Mouse (Mus musculus) embryonic facial prominence, embryonic 12.5 days (tissue): ENCODE results near the gene Adamtsl2. TPM values are rescaled to one million over a fixed set of nuclear protein-coding genes. Genes with fewer than 3 reads are reported as not detected.

Experiments used
- ATAC-seq: fragments of 200-750 bp; cut with Nextera tagmentation; 2 replicates; pipeline ENCODE4 v1.8.0; 2017; ENCODE audit not compliant: insufficient number of reproducible peaks, insufficient read depth, low FRiP score, low TSS enrichment
- H3K27ac ChIP-seq: fragments of 300-500 bp; sonication (generic); 2 replicates; pipeline ENCODE4 v1.5.1; 2016; ENCODE audit warnings: mild to moderate bottlenecking
- H3K27me3 ChIP-seq: fragments of 300-500 bp; sonication (generic); 2 replicates; pipeline ENCODE4 v1.6.1; 2016; ENCODE audit warnings: mild to moderate bottlenecking, moderate library complexity
- H3K36me3 ChIP-seq: fragments of 300-500 bp; sonication (generic); 2 replicates; pipeline ENCODE4 v1.6.1; 2016; ENCODE audit warnings: mild to moderate bottlenecking
- H3K4me1 ChIP-seq: fragments of 300-500 bp; sonication (generic); 2 replicates; pipeline ENCODE4 v1.6.1; 2016
- H3K4me2 ChIP-seq: fragments of 300-500 bp; sonication (generic); replicated peaks from 2 replicates; pipeline ENCODE4 v1.6.1; 2016; ENCODE audit warnings: mild to moderate bottlenecking, moderate library complexity
- H3K4me3 ChIP-seq: fragments of 300-500 bp; sonication (generic); 2 replicates; pipeline ENCODE4 v1.5.1; 2016; ENCODE audit warnings: mild to moderate bottlenecking
- H3K9ac ChIP-seq: fragments of 300-500 bp; sonication (generic); 2 replicates; pipeline ENCODE4 v1.6.1; 2016; ENCODE audit warnings: mild to moderate bottlenecking, moderate library complexity
- H3K9me3 ChIP-seq: fragments of 300-500 bp; sonication (generic); 2 replicates; pipeline ENCODE4 v1.6.1; 2016; ENCODE audit warnings: mild to moderate bottlenecking, moderate library complexity
- WGBS: fragments of 180-500 bp; shearing (Covaris S2); methylation state at CpG from one replicate; pipeline ENCODE4 v1.1.7; 2016; 5-methylcytosine and 5-hydroxymethylcytosine counted together
- polyA plus RNA-seq: library from polyadenylated mRNA; unstranded; fragments of >200 nt; fragmentation: Nextera tagmentation; extraction: Ambion mirVana; gene quantifications from 2 replicates; pipeline ENCODE4 v1.2.1, GENCODE M21; 2016

The Adamtsl2 gene
- polyA plus RNA-seq, 1 experiment from 2014 or later, result 6.9 TPM

DNA sequence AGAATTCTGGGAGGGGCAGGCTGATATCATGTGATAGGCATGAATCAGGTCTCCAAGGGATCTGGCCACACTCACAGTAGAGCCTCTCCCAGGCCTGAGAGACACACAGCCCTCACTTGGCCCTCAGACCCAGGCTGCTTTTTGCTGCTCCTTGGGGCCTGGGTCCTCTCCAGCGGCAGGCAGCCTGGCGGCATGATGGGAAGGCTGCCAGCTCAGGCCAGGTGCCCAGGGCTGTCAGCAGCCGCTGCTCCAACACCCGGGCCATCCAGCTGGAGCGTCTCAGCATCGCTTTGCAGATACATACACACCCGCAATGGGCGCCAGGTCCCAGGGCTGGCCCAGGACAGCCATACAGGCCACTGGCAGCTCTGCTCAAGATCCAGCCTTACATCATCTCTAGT, 41.1 kb downstream of the Adamtsl2 start:
- Histone ChIP-seq H3K9me3 (no peaks in the 10 kb centered on the region), H3K4me1 (peaks cover 31% of the 10 kb centered on the region), H3K27me3 (no peaks in the 10 kb centered on the region), H3K36me3 (no peaks in the 10 kb centered on the region), H3K27ac (no peak overlapping the region), H3K4me3 (no peak overlapping the region), H3K4me2 (no peak overlapping the region), H3K9ac (no peak overlapping the region)
- 92% methylated on average over 8 of the region's 8 CpGs for WGBS
- no peak for ATAC-seq

DNA sequence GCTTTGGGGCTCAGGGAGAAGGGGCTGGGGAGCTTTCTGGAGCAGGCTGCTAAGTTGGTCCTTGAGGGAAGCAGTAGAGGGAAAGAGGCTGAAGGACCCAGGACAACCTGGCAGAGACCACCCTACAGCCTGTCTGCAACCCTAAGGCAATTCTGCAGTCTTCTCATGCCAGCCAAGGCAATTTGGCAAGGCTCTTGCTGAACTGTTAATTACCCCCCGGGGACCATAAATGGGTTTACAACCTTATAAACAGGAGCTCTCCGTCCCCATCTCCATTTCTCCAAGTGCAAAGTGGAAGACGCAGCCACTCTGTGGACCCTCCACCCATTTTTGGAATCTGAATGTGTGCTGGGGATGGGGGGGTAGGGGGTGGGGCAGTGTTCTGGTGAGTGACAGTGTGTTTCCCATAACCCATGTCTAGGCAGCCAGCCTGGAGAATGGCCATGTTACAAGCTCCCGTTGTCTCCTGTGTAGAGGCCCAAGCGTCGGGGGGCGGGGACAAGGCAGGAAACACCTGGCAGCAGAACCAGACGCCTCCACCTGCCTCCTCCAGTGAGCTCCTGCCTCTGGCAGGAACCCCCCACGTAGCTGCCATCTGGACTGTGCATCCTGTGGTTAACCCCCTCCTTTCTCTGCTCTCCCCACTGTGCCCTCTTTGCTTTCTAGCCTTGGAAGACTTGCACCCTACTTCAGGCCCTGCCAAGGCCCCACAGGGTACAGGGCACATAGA, 42.6 kb downstream of the Adamtsl2 start:
- Histone ChIP-seq H3K36me3 (no peaks in the 10 kb centered on the region), H3K27ac (peak overlapping the region; percentile 79), H3K4me2 (no peak overlapping the region; the same call in 1 of the 2 replicates), H3K9me3 (no peaks in the 10 kb centered on the region), H3K27me3 (no peaks in the 10 kb centered on the region), H3K9ac (no peak overlapping the region), H3K4me3 (no peak overlapping the region), H3K4me1 (peaks cover 31% of the 10 kb centered on the region)
- WGBS, result 16% methylated on average over 9 of the region's 9 CpGs
- ATAC-seq, result peak; percentile 71

DNA sequence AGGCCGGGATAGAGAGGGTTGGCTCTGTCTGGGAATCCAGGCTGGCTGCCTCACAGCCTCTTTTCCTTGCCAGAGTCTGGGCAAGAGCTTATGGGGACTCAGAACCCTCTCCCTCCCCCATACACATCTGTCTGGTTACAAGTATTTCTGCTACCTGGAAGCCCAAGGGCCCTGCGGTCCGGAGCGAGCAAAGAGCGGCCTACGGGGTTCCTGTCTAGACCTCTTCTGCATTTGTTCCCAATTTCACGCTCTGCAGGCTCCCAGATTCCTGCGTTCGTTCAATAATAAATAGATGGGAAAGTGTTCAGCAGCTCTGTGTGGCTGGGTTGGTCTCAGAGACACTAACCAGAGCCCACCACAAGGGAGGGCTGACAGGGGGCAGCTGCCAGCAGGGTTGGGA, 43.4 kb downstream of the Adamtsl2 start:
- ATAC-seq, result peak; percentile 35; the same call in 1 of the 2 replicates

DNA sequence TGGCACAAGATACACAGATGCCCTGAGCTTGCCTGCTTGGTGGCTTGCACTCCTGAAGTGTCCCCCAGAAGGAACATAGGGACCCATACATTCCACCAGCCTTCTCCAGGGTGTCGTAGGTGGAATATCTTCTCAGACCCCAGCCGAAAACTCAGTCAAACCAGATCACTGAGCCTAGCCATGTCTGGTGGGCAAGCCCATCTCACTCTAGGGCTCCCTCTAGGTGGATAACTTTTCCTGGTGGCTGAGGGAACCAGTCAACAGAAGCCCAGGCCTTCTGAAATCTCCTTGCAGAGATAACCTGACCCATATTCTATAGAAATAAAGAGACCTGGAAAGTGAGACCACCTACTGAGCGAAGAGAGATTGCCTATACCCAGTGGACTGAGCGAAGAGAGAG, 43.9 kb downstream of the Adamtsl2 start:
- H3K36me3 ChIP-seq, result no peaks in the 10 kb centered on the region

More for the DNA sequence above, 43.4 kb downstream of the Adamtsl2 start:
- Histone ChIP-seq H3K4me3 (no peak overlapping the region), H3K36me3 (no peaks in the 10 kb centered on the region), H3K4me2 (no peak overlapping the region), H3K9ac (no peak overlapping the region), H3K27me3 (no peaks in the 10 kb centered on the region), H3K9me3 (no peaks in the 10 kb centered on the region), H3K27ac (peak overlapping the region; percentile 79), H3K4me1 (peaks cover 31% of the 10 kb centered on the region)
- 22% methylated on average over 9 of the region's 9 CpGs for WGBS

DNA sequence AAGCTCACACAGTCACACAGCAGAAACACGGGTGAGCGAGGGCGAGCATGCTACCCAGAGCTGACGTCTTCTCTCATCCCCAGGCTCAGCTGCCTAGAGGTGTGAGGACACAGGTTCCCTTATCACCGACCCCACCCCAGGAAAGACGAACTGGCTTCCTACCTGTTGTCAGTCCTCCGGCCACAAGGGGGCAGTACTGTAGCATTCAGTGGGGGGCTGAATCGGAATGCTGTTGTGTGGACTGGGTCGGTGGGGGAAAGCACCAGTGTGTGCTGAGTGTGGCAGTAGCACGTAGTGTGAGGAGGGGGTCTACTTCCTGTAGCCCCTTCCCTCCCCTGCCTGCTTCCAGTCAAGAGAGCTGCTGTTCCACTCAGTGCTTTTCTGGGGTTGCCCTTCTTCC, 46.8 kb downstream of the Adamtsl2 start:
- 44% methylated on average over 10 of the region's 10 CpGs for WGBS
- H3K36me3 ChIP-seq, result no peaks in the 10 kb centered on the region
- H3K4me3 ChIP-seq, result no peak overlapping the region
- ATAC-seq, result no peak
- H3K27ac ChIP-seq, result no peak overlapping the region
- no peaks in the 10 kb centered on the region for H3K27me3 ChIP-seq
- H3K4me1 ChIP-seq, result peaks cover 28% of the 10 kb centered on the region
- no peaks in the 10 kb centered on the region for H3K9me3 ChIP-seq
- no peak overlapping the region for H3K4me2 ChIP-seq
- H3K9ac ChIP-seq, result no peak overlapping the region

More for the DNA sequence above, 43.9 kb downstream of the Adamtsl2 start:
- H3K4me3 ChIP-seq, result no peak overlapping the region
- no peaks in the 10 kb centered on the region for H3K9me3 ChIP-seq
- no peaks in the 10 kb centered on the region for H3K27me3 ChIP-seq
- WGBS, result 80% methylated on average over 4 of the region's 4 CpGs
- H3K4me1 ChIP-seq, result peaks cover 31% of the 10 kb centered on the region
- ATAC-seq, result no peak
- H3K4me2 ChIP-seq, result no peak overlapping the region
- no peak overlapping the region for H3K9ac ChIP-seq
- no peak overlapping the region for H3K27ac ChIP-seq

DNA sequence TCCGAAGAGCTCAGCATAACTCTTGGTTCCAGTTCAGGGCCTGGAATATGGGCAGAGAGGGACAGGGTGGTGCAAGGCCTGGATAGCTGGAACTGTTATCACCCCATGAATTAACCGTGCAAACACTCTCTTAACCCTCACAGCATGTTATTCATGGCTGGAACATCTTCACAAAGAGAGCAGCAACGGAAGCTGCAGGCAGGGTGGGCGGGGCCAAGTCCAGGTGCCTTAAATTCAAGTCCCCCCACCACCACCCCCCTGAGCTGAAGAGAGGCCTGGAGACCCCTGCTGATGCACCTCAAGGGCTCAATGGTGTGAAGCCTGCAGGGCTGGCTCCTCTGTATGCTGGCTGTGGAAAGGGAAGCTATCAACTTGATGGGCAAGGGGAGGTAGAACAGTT, 47.3 kb downstream of the Adamtsl2 start:
- Histone ChIP-seq H3K36me3 (no peaks in the 10 kb centered on the region), H3K27me3 (no peaks in the 10 kb centered on the region), H3K4me1 (peaks cover 24% of the 10 kb centered on the region), H3K9ac (no peak overlapping the region), H3K4me2 (no peak overlapping the region), H3K4me3 (no peak overlapping the region), H3K9me3 (no peaks in the 10 kb centered on the region), H3K27ac (no peak overlapping the region)
- 60% methylated on average over 4 of the region's 4 CpGs for WGBS
- ATAC-seq, result no peak

DNA sequence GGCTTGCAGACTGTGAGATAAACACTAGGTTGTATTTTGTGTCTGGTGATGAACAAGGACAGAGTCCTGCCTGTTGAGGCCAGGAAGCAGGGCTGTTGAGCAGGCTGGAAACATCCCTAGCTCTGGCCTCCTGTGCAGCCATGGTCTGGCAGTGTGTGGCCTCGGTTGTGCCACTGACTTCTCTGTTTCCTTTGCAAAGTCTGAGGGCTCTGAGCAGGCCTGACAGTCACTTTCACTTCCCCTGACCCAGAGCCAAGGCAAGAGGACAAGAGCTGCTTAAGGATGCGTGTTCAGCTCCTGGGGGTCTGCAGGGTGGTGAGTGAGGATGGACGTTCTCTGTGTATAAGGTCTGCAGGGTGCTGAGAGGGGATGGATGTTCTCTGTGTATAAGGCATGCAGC, 49.8 kb downstream of the Adamtsl2 start:
- Histone ChIP-seq H3K9me3 (no peaks in the 10 kb centered on the region), H3K4me2 (no peak overlapping the region), H3K36me3 (no peaks in the 10 kb centered on the region), H3K4me3 (no peak overlapping the region), H3K4me1 (no peaks in the 10 kb centered on the region), H3K27ac (no peak overlapping the region), H3K9ac (no peak overlapping the region), H3K27me3 (no peaks in the 10 kb centered on the region)
- no peak for ATAC-seq
- WGBS, result 59% methylated on average over 3 of the region's 3 CpGs

DNA sequence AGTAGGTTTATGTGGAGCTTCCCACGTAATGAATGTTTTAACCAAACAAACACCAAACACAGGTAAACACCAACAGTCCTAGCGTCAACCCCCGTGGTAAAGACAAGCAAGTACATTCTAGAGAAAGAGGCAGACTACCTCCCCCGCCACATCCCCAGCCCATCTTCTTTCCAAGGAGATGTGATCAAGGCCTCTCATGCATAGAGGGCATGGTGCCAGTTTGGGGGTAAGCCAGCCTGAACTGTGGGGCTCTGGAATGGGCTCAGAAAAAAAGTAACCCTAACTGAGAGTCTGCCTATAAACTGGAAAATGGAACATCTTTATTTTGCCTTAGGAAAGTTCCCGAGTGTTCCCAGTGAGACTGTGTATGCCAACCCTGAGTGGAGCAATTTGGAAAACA, 56.8 kb downstream of the Adamtsl2 start:
- no peaks in the 10 kb centered on the region for H3K36me3 ChIP-seq
- no peak overlapping the region for H3K4me3 ChIP-seq
- H3K9ac ChIP-seq, result no peak overlapping the region
- H3K27me3 ChIP-seq, result peaks cover 15% of the 10 kb centered on the region
- no peaks in the 10 kb centered on the region for H3K9me3 ChIP-seq
- WGBS, result 76% methylated on average over 5 of the region's 5 CpGs
- H3K27ac ChIP-seq, result no peak overlapping the region
- no peak overlapping the region for H3K4me2 ChIP-seq
- no peaks in the 10 kb centered on the region for H3K4me1 ChIP-seq
- no peak for ATAC-seq

DNA sequence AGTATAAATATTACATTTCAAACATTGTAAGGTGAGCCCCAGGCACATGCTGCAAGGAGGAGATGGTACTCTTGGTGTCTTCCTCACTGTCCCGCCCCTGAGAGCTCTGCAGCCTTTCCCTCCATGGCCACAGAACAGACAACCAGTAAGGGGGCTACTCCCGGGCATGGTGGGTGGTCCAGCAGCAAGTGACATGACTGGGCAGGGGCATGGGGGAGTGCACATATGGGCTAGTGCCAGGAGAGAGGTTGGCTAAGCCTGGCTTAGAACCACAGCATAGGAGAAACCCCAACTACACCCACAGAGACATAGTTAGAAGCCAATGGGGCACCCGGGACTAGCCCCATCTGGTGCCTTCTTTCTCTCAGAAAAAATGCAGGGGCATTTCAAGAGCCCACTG, 57.2 kb downstream of the Adamtsl2 start:
- no peak overlapping the region for H3K4me2 ChIP-seq
- H3K9ac ChIP-seq, result no peak overlapping the region
- no peak overlapping the region for H3K27ac ChIP-seq
- no peaks in the 10 kb centered on the region for H3K4me1 ChIP-seq
- peaks cover 19% of the 10 kb centered on the region for H3K27me3 ChIP-seq
- 76% methylated on average over 3 of the region's 3 CpGs for WGBS
- no peaks in the 10 kb centered on the region for H3K36me3 ChIP-seq
- ATAC-seq, result no peak
- H3K4me3 ChIP-seq, result no peak overlapping the region
- H3K9me3 ChIP-seq, result no peaks in the 10 kb centered on the region

DNA sequence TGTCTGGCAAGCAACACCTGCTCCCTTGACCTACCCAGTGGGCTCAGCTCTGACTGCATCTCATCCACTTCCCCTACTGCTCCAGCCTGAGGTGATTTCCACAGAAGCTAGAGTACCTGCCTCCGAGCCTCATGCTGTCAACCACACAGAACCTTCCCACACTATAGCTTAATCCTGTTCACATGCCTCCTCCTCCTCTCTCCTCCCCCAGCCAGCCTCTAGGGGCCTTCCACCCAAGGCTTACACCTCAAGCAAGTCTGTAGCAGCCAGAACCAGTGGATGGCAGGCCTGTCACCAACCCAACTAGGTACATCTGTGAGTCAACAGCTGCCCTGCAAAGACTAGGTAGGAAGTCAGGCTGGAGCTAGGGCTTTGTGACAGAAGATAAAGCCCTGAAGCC, 57.6 kb downstream of the Adamtsl2 start:
- Histone ChIP-seq H3K9ac (no peak overlapping the region), H3K4me2 (no peak overlapping the region), H3K36me3 (no peaks in the 10 kb centered on the region), H3K9me3 (no peaks in the 10 kb centered on the region), H3K27me3 (peaks cover 23% of the 10 kb centered on the region), H3K4me3 (no peak overlapping the region), H3K27ac (no peak overlapping the region), H3K4me1 (peaks cover 2% of the 10 kb centered on the region; the same call in 1 of the 2 replicates)
- ATAC-seq, result no peak
- 71% methylated on average over 1 of the region's 1 CpGs for WGBS

DNA sequence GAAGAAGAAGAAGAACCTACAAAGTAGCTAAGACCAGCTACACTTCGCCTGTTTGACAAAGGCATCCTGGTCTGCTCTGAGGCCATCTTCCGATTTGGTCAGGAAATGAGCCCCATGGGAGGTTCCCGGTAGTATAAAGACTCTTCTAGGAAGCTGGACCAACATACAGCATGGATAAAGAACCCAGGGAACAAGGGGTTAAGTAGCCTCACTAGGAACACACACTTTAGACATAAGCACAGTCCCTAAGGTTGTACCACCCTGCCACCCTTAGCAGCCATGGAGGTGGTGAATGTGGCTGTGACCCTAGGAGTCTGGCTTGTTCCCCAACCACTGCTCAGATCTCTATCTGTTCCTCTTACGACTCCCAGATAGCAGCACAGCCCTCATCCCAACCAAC, 59.2 kb downstream of the Adamtsl2 start:
- Histone ChIP-seq H3K27me3 (peaks cover 34% of the 10 kb centered on the region), H3K27ac (no peak overlapping the region), H3K4me3 (no peak overlapping the region), H3K9me3 (no peaks in the 10 kb centered on the region), H3K36me3 (no peaks in the 10 kb centered on the region), H3K9ac (no peak overlapping the region), H3K4me1 (peaks cover 7% of the 10 kb centered on the region; the same call in 1 of the 2 replicates), H3K4me2 (no peak overlapping the region)
- no peak for ATAC-seq
- WGBS, result 67% methylated on average over 4 of the region's 4 CpGs

DNA sequence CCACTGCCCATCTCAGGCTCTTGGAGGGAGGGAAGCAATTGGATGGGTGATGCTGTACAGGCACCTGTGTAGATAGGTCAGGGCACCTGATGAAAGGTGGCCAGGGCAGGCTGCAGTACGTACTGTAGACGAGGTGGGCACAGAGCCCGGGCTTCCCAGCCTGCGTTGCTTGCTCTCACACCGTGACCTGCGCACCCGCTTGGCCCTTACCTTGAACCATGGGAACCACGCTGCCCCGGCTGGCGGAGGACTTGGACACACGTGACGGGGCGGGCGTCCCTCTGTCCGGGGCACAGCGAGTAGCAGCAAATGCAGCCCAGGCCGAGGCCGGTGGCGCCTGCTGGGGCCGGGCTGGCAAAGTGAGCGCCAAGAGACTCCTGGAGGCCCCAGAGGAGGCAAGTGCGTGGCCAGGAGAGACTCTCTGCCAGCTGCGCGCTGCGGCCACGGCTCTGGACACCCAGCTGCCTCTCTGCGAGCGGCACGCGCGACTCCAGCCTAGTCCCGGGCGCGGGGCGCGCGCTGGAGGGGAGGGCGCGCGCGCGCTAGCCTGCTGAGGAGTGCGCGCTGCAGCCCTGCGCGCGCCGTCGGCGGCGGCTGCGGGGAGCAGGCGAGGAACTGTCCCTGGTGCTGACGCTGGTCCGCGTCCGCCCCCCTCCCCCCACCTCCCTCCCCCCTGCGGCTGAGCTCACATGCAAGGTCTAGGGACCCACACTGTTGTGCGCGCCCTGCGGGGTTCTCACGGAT, 62.9 kb downstream of the Adamtsl2 start, which contains the start of gene Fam163b:
TSS of gene Fam163b (minus strand) at position 542 of the 744 bp plus-strand sequence.
- no peak within 1 kb of the TSS for H3K27ac ChIP-seq

More for the DNA sequence above, 62.9 kb downstream of the Adamtsl2 start, which contains the start of gene Fam163b:
- no peaks in the 10 kb centered on the region for H3K36me3 ChIP-seq
- ATAC-seq, result peak; percentile 62; the same call in 1 of the 2 replicates
- WGBS, result under 1% methylated on average over 48 of the region's 62 CpGs
- H3K27me3 ChIP-seq, result peaks cover 34% of the 10 kb centered on the region
- H3K4me1 ChIP-seq, result peaks cover 7% of the 10 kb centered on the region; the same call in 1 of the 2 replicates
- H3K4me3 ChIP-seq, result peak within 1 kb of the TSS; percentile 42
- peak within 1 kb of the TSS; percentile 34; the same call in 1 of the 2 replicates for H3K9ac ChIP-seq
- H3K9me3 ChIP-seq, result no peaks in the 10 kb centered on the region
- peak within 1 kb of the TSS; percentile 91 for H3K4me2 ChIP-seq
